Mouse (Mus musculus) CH12.LX (cell line): Measurements from ENCODE around the gene Nrp2. TPM values are rescaled to one million over a fixed set of nuclear protein-coding genes. Genes with fewer than 3 reads are reported as not detected.

Experiments
- DNase-seq: peaks from one replicate; pipeline ENCODE4 v3.0.0-alpha.2; 2013; ENCODE audit errors: extremely low read depth
- H3K27ac ChIP-seq: 2 replicates; pipeline ENCODE4 v1.5.1; 2012; ENCODE audit warnings: low read depth, mild to moderate bottlenecking, control low read depth, moderate library complexity; ENCODE audit not compliant: insufficient read depth
- H3K27me3 ChIP-seq: replicated peaks from 2 replicates; pipeline ENCODE3; 2012; ENCODE audit warnings: inconsistent platforms
- H3K36me3 ChIP-seq, 2 experiments: replicated peaks in 1 of 2; 2 replicates each; pipeline versions ENCODE3 to v1.6.1; 2012; ENCODE audit warnings: inconsistent platforms in 1 of 2, low read length in 1 of 2, mild to moderate bottlenecking in 1 of 2, mixed read lengths in 1 of 2, moderate library complexity in 1 of 2; ENCODE audit not compliant: control insufficient read depth in 1 of 2, insufficient read depth in 1 of 2
- H3K4me1 ChIP-seq, 2 experiments: 2 replicates each; pipeline ENCODE4 v1.6.1; 2012; ENCODE audit warnings: inconsistent platforms in 1 of 2, moderate library complexity in 1 of 2; ENCODE audit not compliant: insufficient read depth in 2 of 2, control insufficient read depth in 1 of 2
- H3K4me2 ChIP-seq: 2 replicates; pipeline ENCODE4 v1.6.1; 2012; ENCODE audit warnings: low read depth, mild to moderate bottlenecking, control low read depth; ENCODE audit not compliant: poor library complexity, insufficient read depth, severe bottlenecking
- H3K4me3 ChIP-seq, 3 experiments: fragments of 150-350 bp in 1 of 3; sonication (generic) in 1 of 3; replicated peaks in 1 of 3; 2 replicates each; pipeline versions ENCODE3 to v1.5.1; 2011 to 2012; ENCODE audit warnings: low read depth in 2 of 3, low read length in 2 of 3, mild to moderate bottlenecking in 2 of 3, moderate library complexity in 2 of 3, control low read depth in 1 of 3, improper control_type of control experiment in 1 of 3, inconsistent platforms in 1 of 3, mixed read lengths in 1 of 3; ENCODE audit not compliant: poor library complexity in 1 of 3
- H3K79me2 ChIP-seq: replicated peaks from 2 replicates; pipeline ENCODE4 v1.6.1; 2012; ENCODE audit warnings: mild to moderate bottlenecking, moderate library complexity; ENCODE audit not compliant: control insufficient read depth, poor library complexity, insufficient read depth, severe bottlenecking; ENCODE audit errors: extremely low read depth
- H3K9ac ChIP-seq: 2 replicates; pipeline ENCODE4 v1.6.1; 2012; ENCODE audit warnings: low read depth, mild to moderate bottlenecking, control low read depth, moderate library complexity; ENCODE audit not compliant: insufficient read depth
- H3K9me3 ChIP-seq: replicated peaks from 2 replicates; pipeline ENCODE3; 2012; ENCODE audit warnings: low read length, inconsistent platforms, mixed read lengths
- CTCF ChIP-seq, 2 experiments: IDR thresholded peaks in 1 of 2; conservative IDR thresholded peaks in 1 of 2; 2 replicates each; pipeline ENCODE4 v1.5.1; 2011 to 2012; ENCODE audit warnings: low read depth in 2 of 2, low read length in 2 of 2, improper control_type of control experiment in 1 of 2, inconsistent platforms in 1 of 2, mild to moderate bottlenecking in 1 of 2, moderate library complexity in 1 of 2
- ELF1 ChIP-seq: IDR thresholded peaks from 2 replicates; pipeline ENCODE4 v1.6.1; 2014; ENCODE audit warnings: low read depth, mild to moderate bottlenecking, inconsistent platforms, low read length, improper control_type of control experiment
- ETS1 ChIP-seq: conservative IDR thresholded peaks from 2 replicates; pipeline ENCODE4 v1.6.1; 2012; ENCODE audit warnings: low read depth, mild to moderate bottlenecking, inconsistent platforms, low read length, improper control_type of control experiment, moderate library complexity
- GABPA ChIP-seq: IDR thresholded peaks from 2 replicates; pipeline ENCODE4 v1.6.1; 2012; ENCODE audit warnings: low read depth, low read length, improper control_type of control experiment, inconsistent platforms; ENCODE audit not compliant: insufficient replicate concordance
- HCFC1 ChIP-seq: IDR thresholded peaks from 2 replicates; pipeline ENCODE4 v1.6.1; 2012; ENCODE audit warnings: low read depth, mild to moderate bottlenecking, inconsistent platforms, low read length, improper control_type of control experiment
- JUN ChIP-seq: IDR thresholded peaks from 2 replicates; pipeline ENCODE4 v1.6.1; 2011; ENCODE audit warnings: low read depth, mild to moderate bottlenecking, low read length, improper control_type of control experiment, moderate library complexity; ENCODE audit not compliant: insufficient read depth
- JUND ChIP-seq: conservative IDR thresholded peaks from 2 replicates; pipeline ENCODE4 v1.6.1; 2011; ENCODE audit warnings: low read depth, low read length, improper control_type of control experiment
- KAT2A ChIP-seq: IDR thresholded peaks from 2 replicates; pipeline ENCODE4 v1.6.1; 2012; ENCODE audit warnings: low read length, improper control_type of control experiment, inconsistent platforms; ENCODE audit not compliant: insufficient replicate concordance
- MAX ChIP-seq: IDR thresholded peaks from 2 replicates; pipeline ENCODE4 v1.6.1; 2011; ENCODE audit warnings: low read length, improper control_type of control experiment
- MAZ ChIP-seq: IDR thresholded peaks from 2 replicates; pipeline ENCODE4 v1.6.1; 2012; ENCODE audit warnings: low read depth, mild to moderate bottlenecking, inconsistent platforms, low read length, improper control_type of control experiment, moderate library complexity
- MEF2A ChIP-seq: IDR thresholded peaks from 2 replicates; pipeline ENCODE4 v1.6.1; 2014; ENCODE audit warnings: low read depth, mild to moderate bottlenecking, inconsistent platforms, low read length, improper control_type of control experiment, borderline replicate concordance
- MXI1 ChIP-seq: IDR thresholded peaks from 2 replicates; pipeline ENCODE4 v1.6.1; 2011; ENCODE audit warnings: mild to moderate bottlenecking, low read depth, low read length, improper control_type of control experiment
- MYC ChIP-seq: IDR thresholded peaks from 2 replicates; pipeline ENCODE4 v1.6.1; 2011; ENCODE audit warnings: low read depth, mild to moderate bottlenecking, improper control_type of control experiment, low read length
- NELFE ChIP-seq: IDR thresholded peaks from 2 replicates; pipeline ENCODE4 v1.6.1; 2011; ENCODE audit warnings: low read depth, low read length, improper control_type of control experiment
- PAX5 ChIP-seq: IDR thresholded peaks from 2 replicates; pipeline ENCODE4 v1.6.1; 2012; ENCODE audit warnings: low read length, inconsistent platforms, mixed read lengths
- POLR2A ChIP-seq: IDR thresholded peaks from 2 replicates; pipeline ENCODE4 v1.6.1; 2011; ENCODE audit warnings: low read depth, mild to moderate bottlenecking, improper control_type of control experiment, low read length
- POLR2AphosphoS2 ChIP-seq: IDR thresholded peaks from 2 replicates; pipeline ENCODE4 v1.6.1; 2011; ENCODE audit warnings: low read depth, low read length, improper control_type of control experiment
- RAD21 ChIP-seq: IDR thresholded peaks from 2 replicates; pipeline ENCODE4 v1.6.1; 2011; ENCODE audit warnings: low read depth, mild to moderate bottlenecking, low read length, improper control_type of control experiment, moderate library complexity
- SIN3A ChIP-seq: IDR thresholded peaks from 2 replicates; pipeline ENCODE4 v1.6.1; 2012; ENCODE audit warnings: low read length, improper control_type of control experiment, inconsistent platforms
- SMC3 ChIP-seq: IDR thresholded peaks from 2 replicates; pipeline ENCODE4 v1.6.1; 2011; ENCODE audit warnings: low read depth, low read length, improper control_type of control experiment
- TCF12 ChIP-seq: IDR thresholded peaks from 2 replicates; pipeline ENCODE4 v1.6.1; 2014; ENCODE audit warnings: low read depth, mild to moderate bottlenecking, inconsistent platforms, low read length, improper control_type of control experiment
- UBTF ChIP-seq: IDR thresholded peaks from 2 replicates; pipeline ENCODE4 v1.6.1; 2012; ENCODE audit warnings: low read depth, mild to moderate bottlenecking, inconsistent platforms, low read length, improper control_type of control experiment, moderate library complexity
- USF1 ChIP-seq: IDR thresholded peaks from 2 replicates; pipeline ENCODE4 v1.6.1; 2014; ENCODE audit warnings: low read depth, mild to moderate bottlenecking, inconsistent platforms, low read length, improper control_type of control experiment
- USF2 ChIP-seq: conservative IDR thresholded peaks from 2 replicates; pipeline ENCODE4 v1.6.1; 2011; ENCODE audit warnings: low read depth, low read length, improper control_type of control experiment
- ZC3H11A ChIP-seq: IDR thresholded peaks from 2 replicates; pipeline ENCODE4 v1.6.1; 2012; ENCODE audit warnings: low read depth, mild to moderate bottlenecking, inconsistent platforms, low read length, improper control_type of control experiment
- ZKSCAN1 ChIP-seq: IDR thresholded peaks from 2 replicates; pipeline ENCODE4 v1.6.1; 2012; ENCODE audit warnings: low read depth, inconsistent platforms, low read length, improper control_type of control experiment, borderline replicate concordance
- ZMIZ1 ChIP-seq: IDR thresholded peaks from 2 replicates; pipeline ENCODE4 v1.6.1; 2012; ENCODE audit warnings: low read depth, mild to moderate bottlenecking, inconsistent platforms, low read length, improper control_type of control experiment
- ZNF384 ChIP-seq: IDR thresholded peaks from 2 replicates; pipeline ENCODE4 v1.6.1; 2012; ENCODE audit warnings: low read depth, low read length, improper control_type of control experiment, inconsistent platforms
- dilution Hi-C: fragments of 300-500 bp; cut with MboI; formaldehyde crosslinking; loops from 2 replicates; pipeline ENCODE4 v1.14.3; 2020; ENCODE audit warnings: low sequenced_read_pairs; ENCODE audit not compliant: extremely low pct_unique_long_range_greater_than_20kb, extremely low pct_ligation_motif_present
- in situ Hi-C: fragments of 300-500 bp; cut with MboI; formaldehyde crosslinking; loops from 3 replicates; pipeline ENCODE4 v1.14.3; 2019; ENCODE audit warnings: low sequenced_read_pairs, low pct_ligation_motif_present, low pct_unique_long_range_greater_than_20kb, mixed read lengths
- polyA plus RNA-seq: library from polyadenylated mRNA; unstranded; fragments of >175 nt; gene quantifications from 2 replicates; pipeline ENCODE4 v1.2.1, GENCODE M21; 2012; ENCODE audit warnings: low read depth; ENCODE audit not compliant: insufficient read length
- total RNA-seq, 2 experiments: library from RNA; depleted of rRNA; stranded (reverse); fragments of 300-350 nt in 1 of 2; fragments of >200 nt in 1 of 2; gene quantifications; 2 replicates each; pipeline ENCODE4 v1.2.3; 2012 to 2014

Nrp2 gene
- total and polyA plus RNA-seq, 3 experiments: 16.4 to 24.4 (median 17.3) TPM

GRCm38 (mm10) chr1:62747421-62748111 lies 44.5 kb downstream of the Nrp2 start:
- dilution Hi-C loops: no loop called here

GRCm38 (mm10) chr1:62748361-62748760 lies 45.3 kb downstream of the Nrp2 start:
- Histone ChIP-seq H3K4me1 (peaks cover 13 to 47% of the 10 kb centered on the region in 2 experiments), H3K27ac (no peak overlapping the region), H3K9me3 (no peaks in the 10 kb centered on the region), H3K4me3 (no peak overlapping the region), H3K79me2 (no peaks in the 10 kb centered on the region), H3K4me2 (no peak overlapping the region), H3K36me3 (peaks cover 37 to 79% of the 10 kb centered on the region in 2 experiments), H3K9ac (no peak overlapping the region), H3K27me3 (no peaks in the 10 kb centered on the region)
- dilution Hi-C loops (no loop called here), in situ Hi-C loops (no loop called here)
- no peak for TF ChIP-seq ZC3H11A
- TF ChIP-seq USF1: no peak
- no peak for TF ChIP-seq MAZ
- no peak for TF ChIP-seq MYC
- no peak for TF ChIP-seq SIN3A
- TF ChIP-seq UBTF: no peak
- no peak for TF ChIP-seq RAD21
- no peak for TF ChIP-seq POLR2A
- TF ChIP-seq ZMIZ1: no peak
- no peak for TF ChIP-seq ELF1
- no peak for TF ChIP-seq KAT2A
- TF ChIP-seq PAX5: no peak
- no peak for TF ChIP-seq NELFE
- no peak for TF ChIP-seq HCFC1
- no peak for TF ChIP-seq USF2
- TF ChIP-seq GABPA: no peak
- TF ChIP-seq SMC3: no peak
- no peak for TF ChIP-seq MXI1
- TF ChIP-seq MAX: no peak
- no peak for TF ChIP-seq CTCF (conservative IDR thresholded peaks at IDR 0.05 in 1 of 2, IDR thresholded peaks at IDR 0.05 in 1 of 2; ENCODE audit: low read depth in 2 of 2, low read length in 2 of 2)
- DNase-seq: no peak

More at GRCm38 (mm10) chr1:62747421-62748111, 44.5 kb downstream of the Nrp2 start:
- Histone ChIP-seq H3K4me3 (no peak overlapping the region), H3K9ac (no peak overlapping the region), H3K4me1 (peaks cover 12 to 39% of the 10 kb centered on the region in 2 experiments), H3K36me3 (peaks cover 37 to 81% of the 10 kb centered on the region in 2 experiments), H3K27ac (no peak overlapping the region)
- TF ChIP-seq JUN: no peak
- TF ChIP-seq NELFE: no peak
- TF ChIP-seq ZMIZ1: no peak
- TF ChIP-seq USF1: no peak
- TF ChIP-seq TCF12: no peak
- TF ChIP-seq POLR2AphosphoS2: no peak
- TF ChIP-seq JUND: no peak
- TF ChIP-seq CTCF (conservative IDR thresholded peaks at IDR 0.05 in 1 of 2, IDR thresholded peaks at IDR 0.05 in 1 of 2; ENCODE audit: low read depth in 2 of 2, low read length in 2 of 2): no peak
- no peak for TF ChIP-seq ZNF384
- TF ChIP-seq ZKSCAN1: no peak
- no peak for TF ChIP-seq GABPA
- no peak for TF ChIP-seq MEF2A
- no peak for TF ChIP-seq SIN3A
- no peak for TF ChIP-seq MYC
- no peak for TF ChIP-seq ETS1
- no peak for TF ChIP-seq PAX5
- TF ChIP-seq POLR2A: no peak
- TF ChIP-seq, all 38 proteins: peak for 0
- Histone ChIP-seq H3K79me2 (no peaks in the 10 kb centered on the region), H3K9me3 (no peaks in the 10 kb centered on the region), H3K27me3 (no peaks in the 10 kb centered on the region), H3K4me2 (no peak overlapping the region)
- in situ Hi-C loops: no loop called here
- DNase-seq: no peak
